Mouse (Mus musculus) heart, postnatal 0 days (tissue): Measurements from ENCODE around the gene Rnf26. TPM values are rescaled to one million over a fixed set of nuclear protein-coding genes. Genes with fewer than 3 reads are reported as not detected.
"Not testable (repeated sequence)": the region's sequence is repeated elsewhere in the genome, so short reads cannot be mapped to it uniquely, and the experiment has no call there.

Experiments used
- ATAC-seq: fragments of 200-750 bp; cut with Nextera tagmentation; 2 replicates; pipeline ENCODE4 v1.8.0; 2017; ENCODE audit warnings: low read depth, moderate number of reproducible peaks, moderate library complexity; ENCODE audit not compliant: insufficient read depth
- DNase-seq: peaks from one replicate; pipeline ENCODE4 v3.0.0-alpha.2; 2016; ENCODE audit warnings: low spot score
- H3K27ac ChIP-seq: fragments of 300-500 bp; sonication (generic); 2 replicates; pipeline ENCODE4 v1.5.1; 2014; ENCODE audit warnings: low read depth, mild to moderate bottlenecking
- H3K27me3 ChIP-seq: fragments of 300-500 bp; sonication (generic); 2 replicates; pipeline ENCODE4 v1.6.1; 2014; ENCODE audit warnings: low read length, mixed read lengths; ENCODE audit not compliant: control insufficient read depth, insufficient read depth
- H3K36me3 ChIP-seq: fragments of 300-500 bp; sonication (generic); replicated peaks from 2 replicates; pipeline ENCODE4 v1.6.1; 2014; ENCODE audit warnings: low read length, mixed read lengths; ENCODE audit not compliant: control insufficient read depth, insufficient read depth
- H3K4me1 ChIP-seq: fragments of 300-500 bp; sonication (generic); 2 replicates; pipeline ENCODE4 v1.6.1; 2014; ENCODE audit warnings: antibody characterized with exemption; ENCODE audit not compliant: control insufficient read depth, insufficient read depth
- H3K4me2 ChIP-seq: fragments of 300-500 bp; sonication (generic); 2 replicates; pipeline ENCODE4 v1.6.1; 2014; ENCODE audit warnings: low read depth, mild to moderate bottlenecking, low read length, moderate library complexity
- H3K4me3 ChIP-seq: fragments of 300-500 bp; sonication (generic); 2 replicates; pipeline ENCODE4 v1.5.1; 2014; ENCODE audit warnings: low read depth, low read length
- H3K9ac ChIP-seq: fragments of 300-500 bp; sonication (generic); replicated peaks from 2 replicates; pipeline ENCODE4 v1.6.1; 2014; ENCODE audit warnings: low read depth, low read length, mixed read lengths
- H3K9me3 ChIP-seq: fragments of 300-500 bp; sonication (generic); replicated peaks from 2 replicates; pipeline ENCODE4 v1.6.1; 2016; ENCODE audit warnings: low read length; ENCODE audit not compliant: control insufficient read depth
- CTCF ChIP-seq: IDR thresholded peaks from 2 replicates; pipeline ENCODE4 v1.5.1; 2016; ENCODE audit warnings: antibody characterized with exemption, control low read depth, low read depth
- EP300 ChIP-seq: IDR thresholded peaks from 2 replicates; pipeline ENCODE4 v1.6.1; 2016; ENCODE audit warnings: antibody characterized with exemption, low read depth
- WGBS: fragments of 180-500 bp; shearing (Covaris S2); extraction: QIAGEN DNeasy Blood & Tissue Kit; methylation state at CpG from one replicate; pipeline ENCODE4 v1.1.7; 2014; 5-methylcytosine and 5-hydroxymethylcytosine counted together
- polyA plus RNA-seq: library from polyadenylated mRNA; unstranded; fragments of >200 nt; fragmentation: Nextera tagmentation; extraction: Ambion mirVana; gene quantifications from 2 replicates; pipeline ENCODE4 v1.2.1, GENCODE M21; 2015
- total RNA-seq: library from RNA; depleted of rRNA; stranded (reverse); fragments of >200 nt; gene quantifications from 2 replicates; pipeline ENCODE4 v1.2.3, GENCODE M21; 2014; ENCODE audit warnings: low replicate concordance

Rnf26 gene
- total and polyA plus RNA-seq, 2 experiments from 2014 or later = 14.1 to 16.6 TPM

DNA sequence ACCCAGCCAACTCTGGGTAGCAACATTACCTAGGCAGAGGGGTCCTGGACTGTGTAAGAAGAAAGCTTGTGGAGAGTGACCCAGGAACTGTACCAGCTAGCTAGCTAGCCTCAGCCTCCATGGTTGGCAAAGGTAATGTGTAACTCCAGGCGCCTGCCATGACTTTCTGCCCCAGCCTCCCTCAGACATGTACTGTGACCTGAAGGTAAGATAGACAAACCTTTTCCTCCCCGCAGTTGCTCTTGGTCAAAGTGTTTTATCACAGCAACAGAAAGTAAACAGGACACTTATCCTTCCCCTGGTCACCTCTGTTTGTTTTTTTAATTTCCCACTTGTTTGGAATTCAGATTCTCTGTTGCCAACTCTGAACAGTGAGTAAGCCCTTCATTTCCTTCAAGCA lies 1.1 kb upstream of the Rnf26 start:
- Histone ChIP-seq H3K27ac (no peak overlapping the region), H3K4me1 (peaks cover 11% of the 10 kb centered on the region), H3K27me3 (no peaks in the 10 kb centered on the region), H3K9me3 (no peaks in the 10 kb centered on the region), H3K9ac (no peak overlapping the region), H3K4me3 (no peak overlapping the region), H3K36me3 (no peaks in the 10 kb centered on the region), H3K4me2 (no peak overlapping the region)
- TF ChIP-seq CTCF (no peak), EP300 (no peak)
- no peak for ATAC-seq
- 74% methylated on average over 2 of the region's 2 CpGs for WGBS
- no peak for DNase-seq

DNA sequence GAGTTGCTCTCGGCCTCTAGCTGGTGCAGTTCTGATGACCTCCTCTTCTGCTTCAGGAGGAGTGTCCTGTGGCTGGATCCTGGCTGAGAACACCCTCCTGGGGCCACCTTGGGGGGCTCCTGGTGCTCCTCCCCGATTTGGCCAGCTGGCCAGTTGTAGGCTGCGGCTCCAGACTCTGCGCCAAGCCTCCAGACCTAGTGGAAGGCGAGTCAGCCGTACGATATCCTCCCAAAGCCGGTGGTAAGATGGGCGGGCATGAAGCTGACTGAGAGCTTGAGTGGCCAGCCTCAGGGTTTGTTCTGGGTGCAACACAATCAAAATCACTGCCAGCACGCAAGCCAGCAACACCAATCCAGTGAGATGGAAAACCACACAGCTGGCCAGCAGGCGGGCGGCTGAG lies 1.4 kb downstream of the Rnf26 start:
- H3K27me3 ChIP-seq, DNase-seq, H3K36me3 ChIP-seq, H3K9ac ChIP-seq, H3K4me3 ChIP-seq, H3K27ac ChIP-seq, ATAC-seq, H3K9me3 ChIP-seq: not testable (repeated sequence)
- Histone ChIP-seq H3K4me2 (peak overlapping the region; percentile 65; the same call in 1 of the 2 replicates), H3K4me1 (peaks cover 32% of the 10 kb centered on the region)
- 51% methylated on average over 9 of the region's 12 CpGs for WGBS

DNA sequence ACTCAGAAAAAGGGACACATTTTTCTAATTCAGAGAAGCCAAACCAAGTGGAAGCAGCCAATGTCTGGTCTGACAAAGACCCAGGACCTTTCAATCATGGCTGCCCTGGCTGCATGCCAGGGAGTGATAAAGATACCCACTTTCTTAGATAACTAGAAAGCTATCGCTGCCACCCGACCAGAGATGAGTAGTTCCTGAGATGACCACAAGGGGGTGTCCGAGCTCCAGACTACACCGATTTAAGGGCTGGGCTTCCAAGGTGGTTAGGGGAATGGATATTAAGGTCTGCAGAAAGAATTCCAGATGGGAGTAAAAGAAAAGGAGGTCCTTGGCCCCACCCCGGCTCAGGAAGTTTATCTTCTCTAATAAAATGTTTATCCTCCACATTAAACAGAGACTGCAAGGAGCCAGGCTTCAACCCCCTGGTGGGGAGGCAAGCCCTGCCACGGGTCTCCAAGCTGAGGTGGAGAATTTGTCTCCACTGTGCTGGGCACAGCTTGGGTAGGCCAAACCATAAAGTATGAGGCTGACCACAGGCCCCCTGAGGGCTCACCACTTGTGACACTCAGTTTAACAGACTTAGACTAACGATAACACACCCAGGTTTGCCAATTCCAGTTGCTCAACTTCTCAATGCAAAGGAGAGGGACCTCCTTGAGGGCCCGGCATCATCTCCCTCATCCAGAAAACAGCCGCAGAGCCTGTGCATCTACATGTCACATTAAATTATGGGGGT lies 3.8 kb downstream of the Rnf26 start:
- peaks cover 32% of the 10 kb centered on the region for H3K4me1 ChIP-seq
- ATAC-seq = no peak
- 26% methylated on average over 9 of the region's 9 CpGs for WGBS

DNA sequence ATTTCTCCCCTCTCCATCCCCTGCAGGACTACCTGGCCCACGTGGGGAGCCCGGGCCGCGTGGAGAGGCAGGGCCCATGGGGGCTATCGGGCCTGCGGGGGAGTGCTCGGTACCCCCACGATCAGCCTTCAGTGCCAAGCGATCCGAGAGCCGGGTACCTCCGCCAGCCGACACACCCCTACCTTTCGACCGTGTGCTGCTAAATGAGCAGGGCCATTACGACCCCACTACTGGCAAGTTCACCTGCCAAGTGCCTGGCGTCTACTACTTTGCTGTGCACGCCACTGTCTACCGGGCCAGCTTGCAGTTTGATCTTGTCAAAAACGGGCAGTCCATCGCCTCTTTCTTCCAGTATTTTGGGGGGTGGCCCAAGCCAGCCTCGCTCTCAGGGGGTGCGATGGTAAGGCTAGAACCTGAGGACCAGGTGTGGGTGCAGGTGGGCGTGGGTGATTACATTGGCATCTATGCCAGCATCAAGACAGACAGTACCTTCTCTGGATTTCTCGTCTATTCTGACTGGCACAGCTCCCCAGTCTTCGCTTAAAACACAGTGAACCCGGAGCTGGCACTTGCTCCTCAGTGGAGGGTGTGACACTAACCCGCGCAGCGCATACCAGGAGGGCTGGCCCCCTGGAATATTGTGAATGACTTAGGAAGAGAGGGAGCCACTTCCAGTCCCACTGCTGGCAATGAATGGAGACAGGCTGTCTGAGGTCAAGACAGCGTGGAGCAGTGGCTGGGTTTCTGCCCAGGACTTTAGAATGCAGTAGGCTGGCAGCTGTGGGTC lies 4.9 kb downstream of the Rnf26 start:
- H3K36me3 ChIP-seq = no peaks in the 10 kb centered on the region; the same call in 1 of the 2 replicates
- H3K27me3 ChIP-seq = no peaks in the 10 kb centered on the region
- H3K4me3 ChIP-seq = 0 out of 2 replicates have a peak overlapping the region, but pooled peaks have one; percentile 12
- H3K9ac ChIP-seq = no peak overlapping the region
- peaks cover 32% of the 10 kb centered on the region for H3K4me1 ChIP-seq
- H3K27ac ChIP-seq = no peak overlapping the region
- H3K4me2 ChIP-seq = peak overlapping the region; percentile 40; the same call in 1 of the 2 replicates
- DNase-seq = no peak
- no peak for ATAC-seq
- H3K9me3 ChIP-seq = no peaks in the 10 kb centered on the region
- TF ChIP-seq EP300 (no peak), CTCF (no peak)
- 78% methylated on average over 31 of the region's 31 CpGs for whole genome bisulfite sequencing

More for the DNA sequence above, 3.8 kb downstream of the Rnf26 start:
- Histone ChIP-seq H3K27me3 (no peaks in the 10 kb centered on the region), H3K4me2 (peak overlapping the region; percentile 38), H3K27ac (no peak overlapping the region), H3K9me3 (no peaks in the 10 kb centered on the region), H3K36me3 (no peaks in the 10 kb centered on the region; the same call in 1 of the 2 replicates), H3K9ac (no peak overlapping the region), H3K4me3 (peak overlapping the region; percentile 2; the same call in 1 of the 2 replicates)
- TF ChIP-seq CTCF (peak; percentile 75), EP300 (no peak)
- DNase-seq = no peak

DNA sequence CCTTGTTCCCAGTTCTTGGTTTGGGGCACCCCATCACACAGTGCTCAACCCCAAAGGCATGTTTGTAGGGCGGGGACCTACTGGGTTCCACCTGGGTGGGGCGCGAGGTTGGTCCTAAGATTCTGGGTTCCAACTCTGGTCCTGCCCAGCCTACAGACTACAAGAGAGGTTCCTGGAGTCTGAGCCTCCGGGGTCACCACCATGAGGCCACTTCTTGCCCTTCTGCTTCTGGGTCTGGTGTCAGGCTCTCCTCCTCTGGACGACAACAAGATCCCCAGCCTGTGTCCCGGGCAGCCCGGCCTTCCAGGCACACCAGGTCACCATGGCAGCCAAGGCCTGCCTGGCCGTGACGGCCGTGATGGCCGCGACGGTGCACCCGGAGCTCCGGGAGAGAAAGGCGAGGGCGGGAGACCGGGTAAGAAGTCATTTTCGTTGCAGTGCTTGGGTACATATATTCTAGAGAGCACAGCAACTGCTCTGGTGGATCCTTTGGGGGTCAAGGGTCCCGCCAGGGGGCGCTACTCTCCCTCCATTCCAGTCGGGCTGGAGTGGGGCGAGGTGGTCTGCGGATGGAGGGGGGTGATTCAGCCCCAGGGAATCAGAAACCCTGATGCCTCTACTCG lies 5.6 kb downstream of the Rnf26 start:
- WGBS = 36% methylated on average over 25 of the region's 25 CpGs
- Histone ChIP-seq H3K4me2 (peak overlapping the region; percentile 40), H3K9me3 (no peaks in the 10 kb centered on the region), H3K4me3 (peak overlapping the region; percentile 12; the same call in 1 of the 2 replicates), H3K36me3 (no peaks in the 10 kb centered on the region; the same call in 1 of the 2 replicates), H3K27ac (peak overlapping the region; percentile 68), H3K27me3 (no peaks in the 10 kb centered on the region), H3K9ac (peak overlapping the region; percentile 7; the same call in 1 of the 2 replicates), H3K4me1 (peaks cover 32% of the 10 kb centered on the region)
- ATAC-seq (no peak), DNase-seq (no peak)
- TF ChIP-seq CTCF (peak; percentile 21; the same call in 1 of the 2 replicates), EP300 (no peak)
